Mouse (Mus musculus): ENCODE data around the gene Gm9733.
"Not testable (repeated sequence)": the region's sequence is repeated elsewhere in the genome, so short reads cannot be mapped to it uniquely, and the experiment has no call there.

The Gm9733 gene

DNA sequence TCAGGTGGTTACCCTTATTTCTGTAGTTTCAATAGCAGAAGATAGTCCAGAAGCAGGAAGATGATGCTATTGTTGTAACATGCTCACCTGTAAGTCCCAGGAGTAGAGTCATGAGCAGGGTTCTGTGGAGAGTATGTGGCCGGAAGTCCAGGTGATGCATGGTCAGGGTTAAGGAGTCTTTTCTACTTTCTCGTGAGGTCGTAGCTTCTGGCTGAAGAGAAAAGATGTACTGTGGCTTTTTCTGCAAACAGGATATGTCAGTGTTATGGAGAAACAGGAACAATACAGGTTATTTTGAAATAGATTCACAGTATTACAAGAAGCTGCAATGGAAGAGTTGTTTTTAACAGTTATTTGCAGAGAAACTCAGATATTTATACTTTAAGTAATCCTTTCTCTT, at the start of gene Gm9733:
Gm9733 (minus strand) TSS at position 240 of the 400 bp plus-strand sequence.
- no peak for DNase-seq (ENCODE audit: extremely low read depth, low read depth)

- DNase-seq (ENCODE audit: extremely low read depth, low read depth): not testable (repeated sequence)
These were observed 23.6 kb upstream of the Gm9733 start for GRCm38 (mm10) chr3:15355690-15356089.

DNA sequence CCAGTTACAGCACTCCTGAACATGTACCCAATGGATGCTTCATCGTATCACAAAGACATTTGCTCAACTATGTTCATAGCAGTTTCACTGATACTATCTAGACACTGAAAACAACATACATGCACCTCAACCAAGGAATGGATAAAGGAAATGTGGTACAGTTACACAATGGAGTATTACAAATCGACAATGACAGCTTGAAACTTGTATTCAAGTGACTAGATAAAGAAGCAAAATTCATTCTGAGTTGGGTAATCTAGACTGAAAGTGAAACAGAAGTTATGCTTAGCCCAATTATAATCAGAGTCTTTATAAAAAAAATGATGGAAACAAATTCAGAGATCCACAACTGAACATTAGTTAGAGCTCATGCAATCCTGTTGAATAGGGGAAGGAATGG, 18.2 kb upstream of the Gm9733 start:
- not testable (repeated sequence) for DNase-seq (ENCODE audit: extremely low read depth, low read depth)

DNA sequence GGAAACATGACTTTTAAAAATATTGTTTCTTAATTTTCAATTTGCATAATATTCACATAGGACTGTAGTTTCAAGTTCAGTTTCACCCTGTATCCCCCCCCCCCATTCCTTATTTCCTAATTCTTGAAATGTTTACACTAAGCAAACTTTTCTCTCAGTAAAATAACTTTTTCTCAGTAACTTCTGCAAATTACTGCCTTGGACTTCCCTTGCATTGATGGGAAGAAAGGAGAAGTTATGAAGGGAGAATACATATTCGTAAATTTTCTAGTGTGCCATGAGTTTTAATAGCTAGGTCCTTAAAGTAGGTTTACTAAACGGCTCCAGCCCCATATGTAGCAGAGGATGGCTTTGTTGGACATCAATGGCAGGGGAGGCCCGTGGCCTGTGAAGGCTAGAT, 13.5 kb upstream of the Gm9733 start:
- not testable (repeated sequence) for DNase-seq (ENCODE audit: extremely low read depth, low read depth)

GRCm38 (mm10) chr3:15340287-15340686, 8.2 kb upstream of the Gm9733 start:
- no peak for DNase-seq (ENCODE audit: extremely low read depth, low read depth)

- no peak for DNase-seq (ENCODE audit: extremely low read depth, low read depth)
These were observed 2.1 kb upstream of the Gm9733 start for GRCm38 (mm10) chr3:15334182-15334581.

GRCm38 (mm10) chr3:15331545-15331944, 557 bp downstream of the Gm9733 start:
- DNase-seq (ENCODE audit: extremely low read depth, low read depth): no peak

DNA sequence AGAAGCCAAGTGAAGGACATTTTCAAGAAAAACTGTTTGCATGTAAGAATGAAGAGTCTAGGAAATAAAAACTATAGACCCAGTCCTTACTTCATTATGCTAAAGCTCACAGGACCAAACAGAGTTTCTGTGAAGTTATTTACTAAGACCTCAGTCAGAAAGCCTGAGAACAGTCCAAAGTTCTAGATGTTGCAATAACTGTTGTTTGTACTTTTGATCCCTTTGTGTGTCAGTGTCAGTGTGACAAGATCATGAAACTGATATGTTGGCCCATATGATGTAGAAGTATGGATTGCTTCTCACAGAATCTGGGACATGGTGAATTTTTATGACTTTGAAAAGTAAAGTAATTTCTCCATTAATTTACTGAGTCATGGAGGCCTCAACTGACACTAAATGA, 2.6 kb downstream of the Gm9733 start:
- no peak for DNase-seq (ENCODE audit: extremely low read depth, low read depth)

DNA sequence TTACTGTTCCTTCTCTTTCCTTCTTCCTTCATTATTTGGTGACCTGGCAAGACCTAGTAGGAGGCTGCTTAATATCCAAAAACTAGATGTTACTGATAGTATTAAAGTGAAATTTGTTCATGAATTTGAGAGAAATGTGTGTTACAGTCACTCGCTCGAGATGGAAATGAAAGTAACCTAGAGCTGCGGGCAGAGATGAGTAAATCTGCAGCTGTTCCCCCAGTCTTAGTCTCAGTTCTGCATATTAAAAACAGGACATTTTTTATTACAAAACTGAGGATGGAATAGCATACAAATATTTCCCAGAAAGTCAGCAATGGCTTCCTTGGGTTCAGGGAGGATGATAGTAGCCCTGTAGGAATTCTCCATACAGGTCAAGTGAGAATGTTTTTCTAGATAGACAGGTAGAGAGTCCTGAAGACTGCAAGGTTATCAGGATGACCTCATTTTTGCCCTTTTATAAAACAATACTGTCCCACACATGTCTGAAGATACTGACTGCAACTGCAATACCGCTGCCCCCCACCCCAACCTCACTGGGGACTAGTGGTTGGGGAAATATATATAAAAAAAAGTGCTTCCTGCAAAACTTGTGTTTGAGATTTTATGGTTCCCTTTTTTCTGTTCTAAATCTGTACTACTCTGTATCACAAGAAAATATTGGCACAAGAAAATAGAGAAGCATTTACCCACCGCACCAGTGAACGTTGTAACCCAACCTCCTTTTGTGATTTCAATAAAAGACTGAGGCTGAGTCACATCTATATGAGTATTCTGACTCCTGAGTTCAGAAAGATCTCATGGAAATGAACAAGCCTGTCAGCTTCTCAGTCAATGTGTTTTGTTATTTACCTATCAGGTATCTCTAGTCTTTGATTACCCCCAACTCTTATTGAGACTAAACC, 47.4 kb downstream of the Gm9733 start:
- no peak for DNase-seq (ENCODE audit: extremely low read depth, low read depth)

DNA sequence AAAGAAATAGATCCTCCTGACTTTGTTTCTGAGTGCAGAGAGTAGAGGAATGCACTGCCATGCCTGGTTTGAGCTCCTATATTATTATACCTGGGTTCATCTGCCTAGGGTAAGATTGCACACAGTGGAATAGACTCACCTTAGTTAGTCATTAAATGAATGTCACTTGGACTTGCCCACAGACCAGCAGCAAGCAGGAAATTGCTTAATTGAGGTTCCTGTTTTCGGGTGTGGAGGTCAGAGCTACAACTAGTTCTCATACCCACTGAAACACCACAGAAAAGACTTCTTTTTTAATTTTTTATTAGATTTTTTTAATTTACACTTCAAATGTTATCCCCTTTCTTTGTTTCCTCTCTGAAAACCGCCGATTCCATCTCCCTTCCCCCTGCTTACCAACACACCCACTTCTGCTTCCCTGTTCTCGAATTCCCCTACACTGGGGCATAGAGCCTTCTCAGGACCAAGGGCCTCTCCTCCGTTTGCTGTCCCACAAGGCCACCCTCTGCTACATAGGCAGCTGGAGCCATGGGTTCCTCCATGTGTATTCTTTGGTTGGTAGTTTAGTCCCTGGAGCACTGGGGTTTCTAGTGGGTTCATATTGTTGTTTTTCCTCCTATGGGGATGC, 56.1 kb downstream of the Gm9733 start:
- no peak for DNase-seq (ENCODE audit: extremely low read depth, low read depth)

DNA sequence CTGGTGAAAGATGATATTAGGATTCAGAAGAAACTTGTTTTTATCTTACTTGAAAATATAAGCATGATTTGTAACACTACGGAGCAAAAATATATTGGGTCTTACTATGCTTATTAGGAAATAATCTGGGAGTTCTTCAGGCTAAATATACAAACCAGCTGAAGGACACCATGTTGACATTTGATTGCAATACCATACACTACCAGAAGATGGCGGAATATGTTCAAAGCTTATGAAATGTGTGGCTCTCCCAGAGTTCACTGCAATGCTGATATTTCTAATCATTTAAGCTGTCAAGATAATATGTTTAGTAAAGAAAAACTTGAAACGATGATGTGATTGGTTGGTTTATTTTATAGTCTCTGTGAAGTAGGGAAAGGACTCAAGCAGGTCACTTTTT, 67.7 kb downstream of the Gm9733 start:
- peak; percentile 46 for DNase-seq (ENCODE audit: extremely low read depth, low read depth)

DNA sequence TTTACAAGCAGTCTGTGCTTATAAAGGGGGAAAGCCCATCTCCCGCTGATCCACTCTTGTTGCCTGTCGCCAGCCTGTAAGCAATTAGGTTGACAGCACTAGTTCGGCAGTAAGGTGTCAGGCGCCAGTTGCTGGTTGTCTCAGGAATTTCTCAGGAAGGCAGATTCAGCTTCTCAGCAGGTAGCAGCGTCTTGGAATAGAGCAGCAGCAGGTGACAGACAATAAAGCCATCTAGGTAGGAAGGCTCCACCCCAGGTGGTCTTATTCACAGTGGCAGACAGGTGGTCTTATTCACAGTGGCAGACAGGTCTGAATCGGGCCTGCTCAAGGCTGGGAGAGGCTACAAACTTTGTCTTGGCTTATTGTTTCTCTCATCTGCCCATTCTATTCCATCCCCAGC, 76.4 kb downstream of the Gm9733 start:
- DNase-seq (ENCODE audit: extremely low read depth, low read depth): no peak
